Mouse (Mus musculus): ENCODE measurements around the gene Zfp473.
"Not testable (repeated sequence)": the region's sequence is repeated elsewhere in the genome, so short reads cannot be mapped to it uniquely, and the experiment has no call there.

The Zfp473 gene

DNA sequence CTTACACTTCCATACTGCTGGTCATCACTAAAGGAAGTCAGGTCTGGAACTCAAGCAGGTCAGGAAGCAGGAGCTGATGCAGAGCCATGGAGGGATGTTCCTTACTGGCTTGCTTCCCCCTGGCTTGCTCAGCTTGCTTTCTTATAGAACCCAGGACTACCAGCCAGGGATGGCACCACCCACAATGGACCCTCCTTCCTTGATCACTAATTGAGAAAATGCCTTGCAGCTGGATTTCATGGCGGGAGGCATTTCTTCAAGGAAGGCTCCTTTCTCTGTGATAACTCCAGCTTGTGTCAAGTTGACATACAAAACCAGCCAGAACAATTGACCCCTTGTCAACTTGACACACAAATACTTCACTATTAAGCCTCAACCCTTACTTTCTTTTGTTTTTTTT, at the start of gene Zfp473:
Gene Zfp473 (minus strand): TSS at position 101 of the 400 bp plus-strand sequence.
- not testable (repeated sequence) for DNase-seq (ENCODE audit: low read depth)

- no peak for DNase-seq (ENCODE audit: low read depth)
Measured at GRCm38 (mm10) chr7:44792781-44793180, 41.9 kb upstream of the Zfp473 start.

DNA sequence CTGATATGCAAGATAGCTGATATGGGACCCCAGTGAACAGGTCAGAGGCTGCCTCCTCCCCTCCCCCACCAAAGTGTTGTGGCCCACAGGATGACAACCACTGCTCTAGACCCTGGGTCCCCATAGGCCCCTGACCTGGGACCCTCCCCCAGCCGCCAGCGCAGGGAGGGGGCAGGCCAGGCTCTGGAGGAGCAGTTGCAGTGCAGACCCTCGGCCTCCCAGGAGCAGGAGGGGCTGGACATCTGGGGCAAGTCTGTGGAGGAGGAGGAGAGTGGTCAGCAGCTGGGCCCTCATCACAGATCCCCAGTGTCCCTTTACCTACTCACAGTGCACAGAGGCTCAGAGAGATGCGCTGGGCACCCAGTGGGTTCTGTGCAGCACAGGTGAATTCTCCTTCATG, 39.2 kb upstream of the Zfp473 start:
- DNase-seq (ENCODE audit: low read depth) = no peak

- DNase-seq (ENCODE audit: low read depth) = no peak
Measured at GRCm38 (mm10) chr7:44789531-44789930, 38.7 kb upstream of the Zfp473 start.

- DNase-seq (ENCODE audit: low read depth) = no peak
Measured at GRCm38 (mm10) chr7:44780101-44780500, 29.3 kb upstream of the Zfp473 start.

DNA sequence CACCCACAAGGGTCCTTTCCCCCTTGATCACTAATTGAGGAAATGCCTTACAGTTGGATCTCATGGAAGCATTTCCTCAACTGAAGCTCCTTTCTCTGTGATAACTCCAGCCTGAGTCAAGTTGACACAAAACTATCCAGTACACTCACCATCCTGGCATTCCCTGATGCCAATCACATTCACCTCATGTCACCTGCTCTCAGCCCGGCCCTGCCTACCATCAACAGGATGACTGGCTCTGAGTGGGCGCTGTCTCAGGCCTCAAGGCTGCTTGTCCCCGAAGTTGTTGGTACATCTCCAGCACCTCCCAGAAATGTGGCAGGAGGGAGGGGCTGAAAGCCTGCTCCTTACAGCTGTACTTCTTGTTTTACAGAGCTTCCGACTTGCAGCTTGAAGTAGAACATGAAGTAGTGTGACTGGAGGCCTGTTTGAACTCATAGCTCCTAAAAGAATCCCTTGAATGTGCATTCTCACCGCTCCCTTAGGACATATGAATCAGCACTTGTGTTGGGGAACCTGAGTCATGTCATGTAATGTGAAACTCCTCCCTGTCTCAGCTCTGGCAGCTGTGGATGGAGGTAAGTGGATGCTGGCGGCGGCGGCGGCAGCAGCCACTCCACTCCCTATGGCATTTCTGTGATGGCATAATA, 26.1 kb upstream of the Zfp473 start:
- no peak for DNase-seq (ENCODE audit: low read depth)

DNA sequence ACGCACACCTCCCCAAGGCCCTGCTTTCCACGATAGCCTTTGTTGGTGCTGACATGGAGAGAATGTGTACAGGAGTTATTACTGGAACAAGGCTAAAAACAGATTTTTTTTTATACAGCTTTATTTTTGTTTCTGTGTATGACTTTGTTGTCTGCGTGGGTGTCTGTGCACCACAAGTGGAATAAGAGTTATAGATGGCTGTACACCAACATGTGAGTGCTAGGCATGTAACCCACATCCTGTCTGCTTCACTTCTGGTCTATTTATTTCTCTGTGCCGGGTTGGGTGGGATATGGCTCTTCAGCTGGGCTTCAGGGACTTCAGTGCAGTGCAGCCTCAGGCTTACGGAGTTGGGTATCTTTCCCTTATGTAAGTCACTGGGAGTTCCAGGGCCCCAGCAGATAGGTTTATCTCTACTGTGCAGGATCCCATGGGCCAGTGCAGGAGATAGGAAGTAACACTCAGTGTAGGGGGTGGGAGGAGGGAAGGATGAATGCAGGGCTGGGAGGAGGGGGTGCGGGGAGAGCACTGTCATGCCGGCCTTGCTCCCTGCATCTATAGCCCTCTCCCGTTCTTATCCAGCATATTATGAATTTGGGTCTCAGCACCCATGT, 21.8 kb upstream of the Zfp473 start:
- DNase-seq (ENCODE audit: low read depth) = no peak

DNA sequence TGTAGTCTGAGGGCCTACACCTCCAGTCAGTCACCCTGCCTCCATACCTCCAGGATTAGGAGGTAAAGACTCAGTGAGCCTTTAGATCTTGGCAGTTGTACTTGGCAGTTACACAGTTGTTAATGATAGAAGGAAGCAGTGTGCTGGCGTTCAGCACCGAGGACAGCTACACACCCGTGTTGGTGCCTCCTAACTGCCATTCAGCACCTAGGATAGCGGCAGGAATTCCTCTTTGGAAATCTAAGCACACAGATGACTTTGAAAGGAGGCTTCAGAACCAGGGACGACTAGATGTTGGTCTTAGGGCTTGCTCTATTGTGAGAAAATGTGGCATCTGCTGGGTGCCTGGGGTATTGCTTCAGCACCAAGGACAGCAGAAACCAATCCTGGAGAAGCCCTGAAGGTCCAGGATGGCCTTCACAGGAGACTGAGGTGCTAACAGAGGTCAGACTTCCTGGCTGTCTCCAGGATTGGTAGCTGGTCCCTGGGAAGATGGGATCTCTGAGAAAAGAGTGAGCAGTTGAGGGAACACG, 19.3 kb upstream of the Zfp473 start:
- DNase-seq (ENCODE audit: low read depth) = peak; percentile 58

GRCm38 (mm10) chr7:44768129-44768528, 17.3 kb upstream of the Zfp473 start:
- no peak for DNase-seq (ENCODE audit: low read depth)

DNA sequence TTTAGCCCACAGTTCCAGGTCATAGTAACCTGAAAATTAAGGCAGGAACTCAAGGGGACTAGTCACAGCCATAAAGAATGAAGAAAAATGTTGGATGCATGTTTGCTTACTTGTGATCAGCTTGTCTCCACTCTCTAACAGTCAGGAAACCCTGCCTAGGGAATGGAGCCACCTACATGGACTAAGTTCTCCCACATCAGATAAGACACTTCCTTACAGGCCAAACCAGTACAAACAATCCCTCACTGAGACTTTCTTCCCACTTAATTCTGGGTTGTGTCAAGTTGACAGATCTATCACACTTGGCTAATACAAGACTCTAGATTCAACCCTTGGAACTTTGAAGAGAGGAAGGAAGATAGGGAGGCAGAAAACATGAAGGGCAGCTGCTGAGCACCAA, 9.5 kb upstream of the Zfp473 start:
- DNase-seq (ENCODE audit: low read depth) = no peak

DNA sequence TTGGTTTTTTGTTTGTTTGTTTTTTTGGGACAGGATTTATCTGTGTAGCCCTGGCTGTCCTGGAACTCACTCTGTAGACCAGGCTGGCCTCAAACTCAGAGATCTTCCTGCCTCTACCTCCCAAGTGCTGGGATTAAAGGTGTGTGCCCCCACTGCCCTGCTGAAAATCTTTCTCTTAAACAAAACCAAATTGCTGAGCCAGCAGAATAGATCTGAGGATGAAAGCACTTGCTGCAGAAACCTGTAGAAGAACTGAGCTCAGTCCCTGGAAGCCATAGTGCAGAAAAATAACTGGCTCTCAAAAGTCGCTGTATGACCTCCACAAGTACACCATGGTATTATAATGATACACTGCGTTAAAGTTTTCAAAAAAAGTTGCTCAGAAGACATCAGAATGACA, 6.3 kb upstream of the Zfp473 start:
- DNase-seq (ENCODE audit: low read depth) = no peak

DNA sequence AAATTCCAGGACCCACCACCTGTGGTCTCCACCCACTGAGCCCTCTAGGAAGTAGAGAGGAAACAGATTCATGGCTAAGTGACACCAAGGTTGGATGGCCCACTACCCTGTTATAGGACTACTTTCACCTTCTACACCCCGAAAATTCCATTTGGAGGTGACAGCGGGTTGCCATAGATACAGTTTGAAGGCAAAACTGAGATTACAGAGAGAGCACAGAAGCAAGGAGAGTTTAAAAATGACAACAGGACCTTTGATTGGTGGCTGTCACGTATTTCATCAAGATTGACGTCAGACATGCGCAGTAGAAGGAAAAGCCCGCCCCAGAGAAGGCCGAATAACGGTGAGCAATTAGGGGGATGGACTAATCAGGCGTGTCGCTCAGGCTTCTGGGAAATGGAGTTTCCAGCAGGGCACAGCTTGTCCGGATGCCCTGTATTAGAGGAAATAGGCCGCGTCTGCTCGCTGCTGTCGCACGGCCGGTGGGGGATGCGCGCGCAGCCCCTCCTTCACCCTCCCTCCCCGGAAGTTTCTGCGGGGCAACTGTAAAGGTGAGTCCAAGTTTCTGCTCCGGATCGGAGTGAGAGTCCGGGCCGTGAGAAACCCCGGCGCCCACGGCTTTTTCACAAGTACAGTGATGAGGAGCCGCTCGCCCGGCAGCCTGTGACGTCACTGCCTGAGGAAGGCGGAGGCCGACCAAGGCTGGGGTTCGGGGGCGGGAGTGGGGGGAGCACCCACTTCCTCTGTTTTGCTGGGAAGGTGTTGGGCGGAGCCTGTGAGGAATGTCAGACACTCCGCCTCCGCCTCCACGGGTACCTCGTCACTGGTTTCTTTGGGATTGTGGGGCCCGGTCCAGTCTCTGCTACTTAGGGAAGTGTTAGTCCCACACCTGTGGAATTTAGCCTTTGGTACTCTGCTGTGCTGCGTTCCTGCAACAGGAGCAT, 2.5 kb downstream of the Zfp473 start, which contains the start of gene Vrk3:
Gene Vrk3 (plus strand): TSS at position 313 of the 944 bp plus-strand sequence.
- peak; percentile 94 for DNase-seq (ENCODE audit: low read depth)

DNA sequence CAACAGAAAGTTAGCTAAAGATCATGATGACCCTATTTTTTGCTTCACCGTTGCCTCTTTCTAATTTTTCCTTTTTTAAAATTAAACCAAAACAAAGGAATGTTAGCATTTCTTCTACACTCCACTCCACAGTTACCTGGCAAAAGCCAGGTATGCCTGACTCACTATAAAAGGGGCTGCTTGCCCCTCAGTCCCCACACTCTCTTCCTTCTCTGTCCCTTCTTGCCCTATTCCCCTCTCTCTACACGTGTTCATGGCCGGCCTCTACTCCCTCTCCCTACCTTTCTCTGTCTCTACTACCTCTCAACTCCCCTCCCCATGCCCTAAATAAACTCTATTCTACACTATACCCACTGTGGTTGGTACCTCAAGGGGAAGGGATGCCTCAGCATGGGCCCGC, 3.7 kb downstream of the Zfp473 start:
- no peak for DNase-seq (ENCODE audit: low read depth)

GRCm38 (mm10) chr7:44745076-44745475, 5.8 kb downstream of the Zfp473 start:
- peak; percentile 59 for DNase-seq (ENCODE audit: low read depth)

DNA sequence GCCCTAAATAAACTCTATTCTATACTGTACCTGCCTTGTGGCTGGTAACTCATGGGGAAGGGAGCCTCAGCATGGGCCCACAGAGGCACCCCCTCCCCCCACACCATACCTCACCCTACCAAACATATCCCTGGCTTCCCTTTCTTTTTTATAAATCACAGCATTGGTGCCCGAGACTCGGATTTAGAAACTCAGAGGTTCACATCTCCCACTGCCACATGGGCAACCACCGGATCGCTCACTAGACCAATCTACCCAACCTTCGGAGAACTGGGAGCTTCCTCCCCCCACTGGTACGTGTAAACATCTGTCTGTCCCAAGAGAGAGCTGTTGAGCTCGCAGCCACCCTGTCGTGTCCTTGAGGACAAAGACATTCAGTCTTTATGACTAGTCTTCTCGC, 6.6 kb downstream of the Zfp473 start:
- DNase-seq (ENCODE audit: low read depth) = no peak

DNA sequence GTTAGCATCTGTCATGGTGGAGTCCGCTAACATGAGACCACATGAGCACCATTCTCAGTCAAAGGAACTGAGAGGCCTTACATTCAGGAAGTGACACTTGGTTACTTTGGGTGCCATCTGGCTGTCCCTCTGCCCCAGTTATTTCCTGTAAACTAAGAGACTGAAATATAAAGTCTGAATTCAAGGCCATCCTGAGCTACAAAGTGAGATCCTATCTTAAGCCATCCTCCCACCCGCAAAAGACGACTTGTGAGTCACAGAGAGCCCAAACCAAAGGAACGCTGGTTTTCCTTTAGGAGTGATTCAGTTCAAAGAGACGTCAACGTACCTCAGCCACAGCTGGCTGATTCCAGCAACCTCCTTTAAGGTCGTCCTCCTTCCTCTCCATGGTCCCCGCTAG, 9.5 kb downstream of the Zfp473 start:
- no peak for DNase-seq (ENCODE audit: low read depth)

DNA sequence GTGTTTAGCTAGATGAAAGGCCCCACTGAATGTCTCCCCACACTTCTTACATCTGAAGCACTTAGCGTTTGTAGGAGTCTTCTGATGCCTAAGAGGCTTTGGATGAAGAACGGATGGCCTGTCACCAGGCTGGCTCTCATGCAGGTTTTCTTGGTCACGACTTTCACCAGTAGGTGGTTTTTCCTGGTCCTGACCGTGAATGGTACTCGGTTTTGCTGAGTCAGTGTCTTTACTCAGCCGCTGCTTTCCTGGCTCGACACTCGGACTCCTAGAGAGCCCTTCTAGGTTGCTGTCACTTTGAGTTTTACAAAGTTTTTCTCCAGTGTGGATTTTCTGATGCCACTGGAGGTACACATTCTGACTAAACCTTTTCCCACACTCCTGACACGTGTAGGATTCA, 17.1 kb downstream of the Zfp473 start:
- DNase-seq (ENCODE audit: low read depth) = no peak

GRCm38 (mm10) chr7:44728082-44728975, 22.5 kb downstream of the Zfp473 start:
- no peak for DNase-seq (ENCODE audit: low read depth)

DNA sequence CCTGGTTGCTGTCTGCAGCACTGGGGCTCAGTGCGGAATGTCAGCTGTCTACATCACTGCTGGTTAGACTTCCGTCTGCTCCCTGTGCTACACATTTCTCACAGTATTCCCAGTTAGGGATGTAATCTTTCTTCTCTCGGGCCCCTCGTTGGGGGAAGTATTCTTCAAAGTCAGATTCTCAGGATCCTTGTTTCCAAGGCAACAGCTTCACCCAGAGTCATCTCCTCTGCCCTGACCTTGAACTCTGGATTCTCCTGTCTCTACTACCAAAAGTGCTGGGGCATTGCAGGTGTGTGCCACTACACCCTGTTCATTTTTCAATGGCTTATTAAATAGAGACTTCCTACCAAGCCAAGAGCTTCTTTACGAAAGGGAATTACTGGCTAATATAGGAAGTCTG, 23.7 kb downstream of the Zfp473 start:
- DNase-seq (ENCODE audit: low read depth) = no peak

GRCm38 (mm10) chr7:44726343-44726742, 24.5 kb downstream of the Zfp473 start:
- no peak for DNase-seq (ENCODE audit: low read depth)

GRCm38 (mm10) chr7:44724316-44724715, 26.5 kb downstream of the Zfp473 start:
- DNase-seq (ENCODE audit: low read depth) = no peak

DNA sequence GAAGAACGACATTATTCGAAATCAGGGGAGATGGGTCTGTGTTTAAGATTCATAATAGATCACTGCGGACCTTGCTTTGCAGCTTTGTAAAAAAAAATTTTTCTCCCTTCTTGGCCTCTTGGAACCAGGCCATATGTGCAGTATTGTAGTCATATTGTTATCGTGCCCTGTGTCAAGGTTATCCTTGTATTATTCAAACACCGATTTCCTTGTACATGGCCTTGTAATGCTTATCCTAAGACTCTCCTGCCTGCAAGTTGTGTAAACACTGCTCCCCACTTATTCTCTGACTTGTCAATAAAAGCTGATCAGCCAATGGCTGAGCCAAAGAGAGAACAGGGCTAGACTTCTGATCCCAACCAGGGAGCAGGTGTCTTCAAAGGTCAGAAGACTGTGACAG, 28.8 kb downstream of the Zfp473 start:
- DNase-seq (ENCODE audit: low read depth) = no peak
